Mouse (Mus musculus) embryo, embryonic 10 days (tissue): Measurements from ENCODE around the gene Pex14.

ENCODE experiments used
- DNase-seq: peaks from one replicate; pipeline ENCODE4 v3.0.0-alpha.2; 2015; ENCODE audit warnings: low spot score

The Pex14 gene

GRCm38 (mm10) chr4:148952328-148953222 lies 147.1 kb downstream of the Pex14 start:
- DNase-seq = peak; percentile 42

DNA sequence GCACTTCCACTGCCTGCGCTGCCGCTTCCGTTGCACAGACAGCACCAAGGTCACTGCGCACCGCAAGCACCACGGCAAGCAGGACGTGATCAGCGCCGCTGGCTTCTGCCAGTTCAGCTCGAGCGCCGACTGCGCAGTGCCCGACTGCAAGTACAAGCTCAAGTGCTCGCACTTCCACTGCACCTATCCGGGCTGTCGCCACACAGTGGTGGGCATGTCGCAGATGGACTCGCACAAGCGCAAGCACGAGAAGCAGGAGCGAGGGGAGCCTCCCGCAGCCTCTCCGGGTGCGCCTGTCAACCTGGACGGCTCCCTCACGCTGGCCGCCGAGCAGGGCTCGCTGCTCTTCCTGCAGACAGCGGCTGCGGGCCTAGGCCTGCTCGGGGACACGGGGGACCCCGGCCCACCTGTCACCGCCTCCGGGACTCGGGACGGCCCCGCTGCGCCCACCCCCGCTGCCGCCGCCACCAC lies 147.8 kb downstream of the Pex14 start:
- DNase-seq = peak; percentile 56

GRCm38 (mm10) chr4:148950932-148951650 lies 148.6 kb downstream of the Pex14 start:
- DNase-seq = peak; percentile 46

DNA sequence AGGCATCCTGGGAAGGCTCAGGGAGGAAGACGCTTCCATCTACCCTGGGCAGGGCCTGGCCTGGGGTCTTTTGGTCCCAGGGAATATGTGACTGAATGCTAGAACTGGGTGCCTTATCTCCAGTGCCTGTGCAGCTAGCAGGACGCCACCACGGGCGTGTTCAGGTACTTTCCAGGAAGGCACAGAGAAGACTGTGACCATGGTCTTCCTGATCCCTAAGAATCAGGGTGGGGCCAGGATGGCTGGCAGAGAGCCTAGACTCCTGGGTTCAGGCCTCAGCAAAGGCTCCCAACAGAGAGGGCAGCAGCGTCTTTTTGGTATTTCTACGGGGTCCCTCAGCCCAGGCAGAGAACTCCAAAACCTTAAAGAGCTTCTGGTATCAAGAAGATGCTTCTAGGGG lies 149.2 kb downstream of the Pex14 start:
- no peak for DNase-seq

DNA sequence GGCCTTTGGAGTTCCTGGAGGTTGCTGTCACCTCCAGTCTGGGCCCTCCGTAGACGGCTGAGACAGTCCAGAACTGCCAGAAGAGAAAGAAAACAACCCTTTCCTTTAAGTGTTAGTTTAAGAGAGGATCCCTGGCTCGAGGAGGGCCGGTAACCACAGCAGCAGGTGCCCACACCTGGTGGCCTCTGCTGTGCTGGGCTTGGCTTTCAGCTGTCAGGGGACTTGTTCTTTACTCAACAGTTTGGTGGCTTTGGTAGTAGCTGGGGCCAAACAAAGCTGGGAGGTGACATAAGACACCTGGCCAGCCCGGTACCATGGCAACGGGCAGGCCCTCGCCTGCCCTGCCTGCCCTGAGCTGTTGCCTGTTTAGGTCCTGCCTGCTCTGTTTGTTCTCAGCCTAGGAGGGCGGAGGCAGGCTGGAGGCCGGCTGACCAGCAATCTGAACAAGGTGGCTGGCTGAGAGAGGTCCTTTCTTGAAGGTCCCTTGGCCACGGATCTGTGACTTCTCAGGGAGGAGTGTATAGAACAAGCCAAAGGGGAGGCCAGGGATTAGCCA lies 151.8 kb downstream of the Pex14 start:
- no peak for DNase-seq

GRCm38 (mm10) chr4:148946071-148946470 lies 153.6 kb downstream of the Pex14 start:
- DNase-seq = no peak

DNA sequence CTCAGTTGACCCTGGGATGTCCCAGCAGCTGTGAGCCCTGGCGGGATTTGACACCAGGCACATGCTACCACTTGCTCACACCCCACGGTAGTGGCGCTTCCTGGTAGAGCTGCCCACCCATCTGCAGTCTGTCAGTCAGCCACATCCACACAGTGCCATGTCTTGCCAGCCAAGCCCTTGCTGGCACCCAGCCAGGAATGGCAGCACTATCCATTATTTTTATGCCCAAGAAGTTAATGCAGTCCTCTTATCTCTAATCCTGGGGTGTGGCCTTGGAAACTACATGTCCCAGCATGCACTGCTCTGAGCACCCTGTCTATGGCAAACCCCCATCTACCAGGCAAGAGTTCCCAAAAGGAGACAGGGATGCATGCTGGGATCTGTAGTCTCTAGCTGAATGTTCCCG lies 154.2 kb downstream of the Pex14 start:
- DNase-seq = no peak

GRCm38 (mm10) chr4:148943099-148943498 lies 156.6 kb downstream of the Pex14 start:
- no peak for DNase-seq

GRCm38 (mm10) chr4:148941321-148941720 lies 158.4 kb downstream of the Pex14 start:
- no peak for DNase-seq

DNA sequence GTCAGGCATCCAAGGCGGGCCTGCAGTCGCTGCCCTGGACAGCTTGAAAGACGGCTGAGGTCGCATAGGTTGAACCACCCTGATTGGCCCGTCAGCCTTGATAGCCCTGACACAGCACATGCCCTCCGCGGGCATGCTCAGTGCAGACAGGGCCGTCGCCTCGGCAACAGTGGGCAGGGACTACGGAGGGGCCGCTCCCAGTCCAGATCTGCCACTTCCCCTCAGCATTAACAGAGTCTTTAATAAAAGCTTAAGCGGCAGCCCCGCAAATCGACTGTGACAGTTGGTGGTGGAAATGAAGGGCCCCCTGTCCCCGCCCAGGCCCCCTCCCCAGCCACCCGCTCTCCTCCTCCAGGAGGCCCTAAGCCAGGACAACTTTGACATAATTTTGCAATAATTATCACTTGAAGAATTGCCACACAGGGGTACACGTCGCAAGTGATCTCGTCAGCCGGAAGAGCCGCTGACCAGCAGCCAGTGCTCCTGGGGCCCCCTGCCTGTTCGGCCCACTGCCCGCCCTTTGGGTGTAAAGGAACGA lies 158.9 kb downstream of the Pex14 start:
- peak; percentile 96 for DNase-seq

GRCm38 (mm10) chr4:148938546-148938945 lies 161.1 kb downstream of the Pex14 start:
- no peak for DNase-seq

GRCm38 (mm10) chr4:148936727-148937126 lies 162.9 kb downstream of the Pex14 start:
- no peak for DNase-seq

DNA sequence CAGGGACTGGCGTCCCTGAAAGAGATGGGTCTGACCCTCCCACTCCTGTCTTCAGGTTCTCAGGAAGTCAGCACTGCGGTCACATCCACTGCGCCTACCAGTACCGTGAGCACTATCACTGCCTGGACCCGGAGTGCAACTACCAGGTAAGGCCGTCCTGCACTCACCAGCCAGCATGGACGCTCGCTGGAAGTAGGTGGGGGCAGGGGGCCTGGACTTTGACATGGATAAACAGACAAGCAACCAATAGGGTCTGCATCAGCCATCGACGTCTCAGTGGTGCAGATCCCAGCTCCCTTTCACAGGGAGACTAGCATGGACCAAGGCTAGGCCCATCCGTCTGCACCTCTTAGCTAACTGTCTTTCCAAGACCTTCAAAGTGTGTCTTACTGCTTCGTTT lies 163.6 kb downstream of the Pex14 start:
- no peak for DNase-seq

- no peak for DNase-seq
Measured at GRCm38 (mm10) chr4:148935211-148935610, 164.5 kb downstream of the Pex14 start.

DNA sequence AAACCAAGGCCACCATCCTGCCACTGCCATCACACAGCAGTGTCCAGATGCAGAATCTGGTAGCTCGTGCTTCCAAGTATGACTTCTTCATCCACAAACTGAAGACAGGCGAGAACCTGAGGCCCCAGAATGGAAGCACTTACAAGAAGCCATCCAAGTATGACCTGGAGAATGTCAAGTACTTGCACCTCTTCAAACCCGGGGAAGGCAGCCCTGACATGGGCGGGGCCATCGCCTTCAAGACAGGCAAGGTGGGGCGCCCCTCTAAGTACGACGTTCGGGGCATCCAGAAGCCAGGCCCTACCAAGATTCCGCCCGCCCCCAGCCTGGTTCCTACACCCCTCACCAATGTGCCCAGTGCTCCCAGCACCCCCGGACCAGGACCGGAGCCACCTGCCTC lies 166.6 kb downstream of the Pex14 start:
- DNase-seq = no peak

- DNase-seq = no peak
Measured at GRCm38 (mm10) chr4:148930721-148931229, 168.9 kb downstream of the Pex14 start.

DNA sequence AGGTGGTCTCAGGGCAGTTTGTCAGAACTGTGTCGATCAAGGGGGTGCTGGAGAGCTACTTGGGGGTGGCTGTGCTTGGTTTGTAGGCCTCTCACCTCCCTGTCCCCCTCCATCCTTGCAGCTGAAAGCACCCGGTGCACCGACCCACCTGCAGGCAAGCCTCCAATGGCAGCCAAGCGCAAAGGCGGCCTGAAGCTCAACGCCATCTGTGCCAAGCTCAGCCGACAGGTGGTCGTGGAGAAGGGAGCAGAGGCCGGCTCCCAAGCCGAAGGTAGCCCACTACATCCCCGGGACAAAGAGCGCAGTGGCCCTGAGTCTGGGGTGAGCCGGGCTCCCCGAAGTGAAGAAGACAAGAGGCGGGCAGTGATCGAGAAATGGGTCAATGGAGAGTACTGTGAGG lies 170.8 kb downstream of the Pex14 start:
- no peak for DNase-seq

DNA sequence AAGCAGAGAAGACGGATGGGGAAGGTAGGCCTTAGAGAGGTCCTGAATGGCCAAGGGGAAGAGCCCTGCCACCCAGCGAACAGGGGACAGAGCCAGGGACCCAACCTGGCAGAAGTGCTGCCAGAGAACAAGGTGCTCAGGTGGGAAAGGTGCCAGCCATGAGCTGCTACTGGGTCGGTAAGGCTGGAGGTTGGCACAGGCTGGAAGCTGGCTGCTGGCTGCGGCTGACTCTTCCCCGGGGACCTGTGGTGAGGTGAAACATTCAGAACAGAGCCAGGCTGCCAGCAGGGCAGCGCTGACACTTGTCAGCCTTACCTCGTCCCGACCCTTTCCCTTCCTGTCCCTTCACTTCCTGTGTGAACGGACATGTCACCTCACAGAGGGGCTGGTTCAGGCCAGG lies 171.4 kb downstream of the Pex14 start:
- no peak for DNase-seq

DNA sequence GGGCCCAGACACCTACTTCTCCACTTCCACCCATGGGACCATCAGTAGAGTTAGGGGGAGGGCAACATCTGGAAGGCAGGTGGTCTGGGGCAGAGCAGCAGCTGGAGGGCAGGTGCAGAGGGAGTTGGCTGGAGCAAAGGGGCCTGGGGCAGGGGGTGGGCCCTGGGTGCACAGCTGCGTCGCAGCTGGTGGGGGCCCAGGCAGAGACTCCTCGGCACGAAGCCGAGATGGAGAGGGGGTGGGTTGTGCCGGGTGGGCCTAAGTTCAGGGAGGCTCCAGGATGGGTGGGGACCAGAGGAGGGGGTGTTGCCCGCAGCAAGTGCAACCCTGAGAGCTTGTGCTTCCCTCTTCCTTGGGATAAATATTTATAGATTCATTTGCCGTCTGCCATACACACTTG lies 173.2 kb downstream of the Pex14 start:
- DNase-seq = no peak

DNA sequence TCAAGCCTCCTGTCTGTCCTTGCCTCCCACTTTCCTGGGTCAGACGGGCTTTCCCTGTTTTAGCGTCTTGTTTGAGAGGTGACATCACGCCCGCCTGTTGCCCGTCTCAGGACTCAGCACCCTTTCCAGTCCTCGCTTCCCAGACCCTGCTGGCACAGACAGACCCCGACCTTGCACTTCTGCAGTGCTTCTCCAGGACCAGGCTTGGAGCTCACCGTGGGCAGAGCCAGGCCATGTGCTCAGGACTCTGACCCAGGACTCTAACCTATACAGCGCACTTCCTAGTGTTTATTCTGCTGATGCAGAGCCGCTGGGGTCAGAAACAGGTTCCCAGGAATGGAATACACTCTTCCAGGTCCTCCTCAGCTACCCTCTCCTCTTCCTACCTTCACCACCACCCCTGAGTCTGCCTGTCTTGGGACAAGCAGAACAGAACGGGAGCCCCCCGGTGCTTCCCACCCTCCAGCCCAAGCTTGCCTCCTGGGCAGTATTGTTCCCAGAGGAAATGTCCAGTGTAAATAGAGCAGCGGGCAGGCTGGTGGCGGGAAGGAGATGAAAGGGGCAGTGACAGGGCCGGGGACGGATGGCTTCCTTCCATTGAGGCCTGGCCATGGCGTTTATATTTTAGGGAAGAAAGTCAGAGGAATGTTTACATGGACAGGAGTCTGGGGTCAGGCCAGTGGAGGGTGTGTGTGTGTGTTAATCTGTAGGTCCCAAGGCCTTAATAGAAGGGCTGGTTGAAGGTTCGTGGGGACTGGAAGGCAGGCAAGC lies 173.9 kb downstream of the Pex14 start:
- peak; percentile 62 for DNase-seq

- no peak for DNase-seq
Measured at GRCm38 (mm10) chr4:148923976-148924375, 175.7 kb downstream of the Pex14 start.

GRCm38 (mm10) chr4:148923414-148923813 lies 176.3 kb downstream of the Pex14 start:
- no peak for DNase-seq
